Mouse (Mus musculus): ENCODE data around the gene M6pr. TPM values are rescaled to one million over a fixed set of nuclear protein-coding genes. Genes with fewer than 3 reads are reported as not detected.

Gene M6pr
- polyA plus RNA-seq (2012; rRNA removed), result 51.2 and 55.5 TPM in 2 replicates

GRCm38 (mm10) chr6:122308505-122309393 lies at the start of gene M6pr:
TSS of gene M6pr (plus strand) at chr6:122308720.

GRCm38 (mm10) chr6:122282782-122283181 lies 25.7 kb upstream of the M6pr start, which contains the start of gene Klrg1:
TSS of gene Klrg1 (minus strand) at chr6:122282882.

DNA sequence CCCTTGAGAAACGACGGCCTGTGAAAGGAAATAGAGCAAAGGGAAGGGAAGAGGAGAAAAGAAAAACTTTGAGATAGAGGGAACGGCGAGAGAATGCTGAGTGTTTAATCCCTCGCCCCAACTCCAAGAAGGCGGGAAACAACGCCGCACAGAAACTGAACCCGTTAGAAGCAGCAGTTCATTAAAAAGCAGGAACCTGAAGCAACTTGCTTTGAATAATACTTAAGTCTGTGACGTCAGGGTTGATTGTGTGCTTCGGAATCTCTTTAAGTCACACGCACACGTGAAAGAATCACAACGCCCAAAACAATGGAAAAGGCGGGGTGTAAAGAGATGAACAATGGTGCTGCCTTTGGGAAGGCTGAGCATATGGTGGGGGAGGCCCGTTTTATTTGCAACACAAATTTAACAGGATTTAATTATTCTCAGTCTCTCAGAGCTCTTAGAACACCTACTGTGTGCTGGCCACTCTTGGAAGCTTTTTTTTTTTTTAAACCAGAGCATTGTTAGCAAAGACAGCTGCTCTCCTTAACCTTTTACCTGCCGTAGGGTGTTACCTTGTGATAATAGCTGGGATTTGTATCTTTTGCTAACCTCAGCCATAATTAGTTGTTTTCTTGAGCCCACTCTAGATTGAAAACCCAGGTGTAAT lies 32.0 kb downstream of the M6pr start, which contains the start of gene Phc1:
Gene Phc1 (minus strand): TSS at position 213 of the 652 bp plus-strand sequence.

Other genes starting within 250 kb of the M6pr start
- not detected in 2 replicates for gene Klrg1, start 25.8 kb upstream of the M6pr start, polyA plus RNA-seq (2012; rRNA removed)
- gene Phc1, start 31.8 kb downstream of the M6pr start, polyA plus RNA-seq (2012; rRNA removed), result 2.4 and 3.0 TPM in 2 replicates
- gene Rimklb, start 190.0 kb downstream of the M6pr start, polyA plus RNA-seq (2012; rRNA removed), result 0.21 and 0.26 TPM in 2 replicates
- gene Mfap5, start 197.1 kb downstream of the M6pr start, polyA plus RNA-seq (2012; rRNA removed), result 1.1 and 1.5 TPM in 2 replicates
- not detected in 2 replicates for gene Aicda, start 245.1 kb downstream of the M6pr start, polyA plus RNA-seq (2012; rRNA removed)

Data from liver, embryonic 18 days (tissue).